Mouse (Mus musculus) G1E-ER4 (cell line): ENCODE measurements at regions not wholly inside any gene's neighbourhood (a gene's known extent, or its start where the extent isn't known, plus 50 kb on each side); places are given as distances from the start of the nearest gene placed in this dataset.

ENCODE experiments used
- GATA1 ChIP-seq: IDR thresholded peaks from one replicate; pipeline ENCODE4 v1.8.0; 2012; ENCODE audit warnings: low read length, inconsistent platforms

GRCm38 (mm10) chr9:61707296-61707695, 207.0 kb downstream of the Rplp1 start:
- no peak for TF ChIP-seq GATA1

- no peak for TF ChIP-seq GATA1
Observed at GRCm38 (mm10) chr9:61706263-61706755, 208.0 kb downstream of the Rplp1 start.

- no peak for TF ChIP-seq GATA1
Observed at GRCm38 (mm10) chr9:61705586-61706233, 208.6 kb downstream of the Rplp1 start.

GRCm38 (mm10) chr9:61703301-61703700, 211.0 kb downstream of the Rplp1 start:
- no peak for TF ChIP-seq GATA1

- TF ChIP-seq GATA1 = no peak
Observed at GRCm38 (mm10) chr9:61702280-61702966, 211.9 kb downstream of the Rplp1 start.

- no peak for TF ChIP-seq GATA1
Observed at GRCm38 (mm10) chr9:61700576-61700975, 213.8 kb downstream of the Rplp1 start.

- no peak for TF ChIP-seq GATA1
Observed at GRCm38 (mm10) chr9:61699618-61700017, 214.7 kb downstream of the Rplp1 start.

GRCm38 (mm10) chr9:61697959-61698358, 216.4 kb downstream of the Rplp1 start:
- no peak for TF ChIP-seq GATA1

GRCm38 (mm10) chr9:61696831-61697230, 217.5 kb downstream of the Rplp1 start:
- TF ChIP-seq GATA1 = no peak

GRCm38 (mm10) chr9:61695821-61696220, 218.5 kb downstream of the Rplp1 start:
- no peak for TF ChIP-seq GATA1

- TF ChIP-seq GATA1 = no peak
Observed at GRCm38 (mm10) chr9:61695381-61695791, 219.0 kb downstream of the Rplp1 start.

- no peak for TF ChIP-seq GATA1
Observed at GRCm38 (mm10) chr9:61694206-61694605, 220.1 kb downstream of the Rplp1 start.

- no peak for TF ChIP-seq GATA1
Observed at GRCm38 (mm10) chr9:61690786-61691185, 223.6 kb downstream of the Rplp1 start.

GRCm38 (mm10) chr9:61689939-61690338, 224.4 kb downstream of the Rplp1 start:
- TF ChIP-seq GATA1 = no peak

- no peak for TF ChIP-seq GATA1
Observed at GRCm38 (mm10) chr9:61689516-61689915, 224.8 kb downstream of the Rplp1 start.

- no peak for TF ChIP-seq GATA1
Observed at GRCm38 (mm10) chr9:61683557-61683956, 230.8 kb downstream of the Rplp1 start.

- no peak for TF ChIP-seq GATA1
Observed at GRCm38 (mm10) chr9:61682744-61683259, 231.5 kb downstream of the Rplp1 start.
